Mouse (Mus musculus): ENCODE measurements at regions not wholly inside any gene's neighbourhood (a gene's known extent, or its start where the extent isn't known, plus 50 kb on each side); places are given as distances from the start of the nearest gene placed in this dataset.
"Not testable (repeated sequence)": the region's sequence is repeated elsewhere in the genome, so short reads cannot be mapped to it uniquely, and the experiment has no call there.

DNA sequence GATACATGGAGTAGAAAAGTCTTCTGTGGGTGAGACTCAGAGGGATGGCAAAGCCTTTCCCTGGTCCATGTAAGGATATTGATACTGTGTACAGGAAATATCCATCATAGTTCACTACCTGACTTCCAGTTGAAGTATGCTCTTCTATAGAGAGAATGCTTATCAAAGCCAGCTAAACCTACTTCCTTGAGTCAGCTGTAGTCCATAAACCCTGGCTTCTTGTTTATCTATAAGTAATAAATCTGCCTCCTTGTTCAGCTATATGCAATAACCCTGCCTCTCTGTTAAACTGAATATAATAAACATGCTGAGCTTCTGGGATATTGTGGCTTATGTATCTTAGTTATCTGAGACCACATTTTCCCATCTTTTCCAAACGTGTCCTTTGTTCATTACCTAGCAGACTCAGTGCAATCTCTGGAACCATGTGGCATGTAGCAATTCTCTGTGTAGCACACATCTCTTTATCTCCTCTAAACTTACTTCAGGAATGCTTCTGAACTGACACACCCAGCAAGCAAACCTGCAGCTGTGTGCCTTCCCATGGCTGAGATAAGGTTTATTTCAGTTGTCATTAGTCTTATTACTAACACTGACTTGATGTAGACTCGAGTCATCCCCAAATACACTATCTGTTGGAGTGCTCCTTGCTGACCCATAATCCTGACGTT is 694.9 kb upstream of the Map3k7 start:
- no peak for DNase-seq

DNA sequence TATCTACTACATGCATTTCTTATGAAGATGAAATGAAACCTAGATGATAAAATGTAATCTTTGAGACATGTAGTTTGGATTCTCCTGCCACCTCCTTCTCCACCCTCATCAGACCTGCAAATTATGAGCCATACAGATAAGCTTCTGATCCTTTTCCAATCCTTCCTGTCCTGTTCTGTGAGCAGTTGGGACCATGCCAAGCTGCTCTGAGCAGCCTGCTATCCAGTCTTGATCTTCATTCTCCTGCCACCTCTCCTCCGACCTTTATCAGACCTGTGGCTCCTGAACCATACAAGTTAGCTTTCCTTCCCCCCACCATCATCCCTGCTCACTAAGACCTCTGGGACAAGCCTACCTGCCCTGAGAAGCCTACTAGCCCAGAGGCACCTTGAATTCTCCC is 689.8 kb upstream of the Map3k7 start:
- DNase-seq = no peak

DNA sequence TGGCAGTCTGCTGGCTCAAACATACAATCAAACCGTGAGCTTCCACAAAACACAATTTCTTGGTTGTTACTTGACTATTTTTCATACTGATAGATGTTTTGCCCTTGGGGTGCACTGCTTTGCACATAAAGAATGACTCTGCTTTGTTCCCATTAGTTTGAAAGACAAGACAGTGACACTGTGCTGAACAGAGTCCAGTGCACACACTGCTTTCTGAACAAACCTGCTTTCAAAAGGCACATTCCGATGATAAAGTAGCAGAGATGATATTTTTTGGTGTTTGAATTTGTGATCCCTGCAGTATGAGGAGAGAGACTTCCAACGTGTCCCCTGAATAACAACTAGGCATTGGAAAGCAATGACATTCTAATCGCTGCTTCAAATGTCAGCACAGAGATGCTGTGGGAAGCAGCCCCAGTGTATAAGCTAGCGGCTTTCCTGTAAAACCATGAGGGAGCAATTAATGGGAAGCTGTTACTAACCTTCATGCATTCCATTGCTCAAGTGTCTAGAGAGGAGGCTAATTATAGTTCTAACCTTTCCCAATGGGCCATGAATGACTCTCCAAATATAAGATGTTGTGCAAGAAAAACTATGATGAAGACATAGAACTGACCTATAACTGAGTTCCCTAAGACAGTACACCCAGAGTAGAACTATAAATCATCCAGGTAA is 673.5 kb upstream of the Map3k7 start:
- DNase-seq = no peak

DNA sequence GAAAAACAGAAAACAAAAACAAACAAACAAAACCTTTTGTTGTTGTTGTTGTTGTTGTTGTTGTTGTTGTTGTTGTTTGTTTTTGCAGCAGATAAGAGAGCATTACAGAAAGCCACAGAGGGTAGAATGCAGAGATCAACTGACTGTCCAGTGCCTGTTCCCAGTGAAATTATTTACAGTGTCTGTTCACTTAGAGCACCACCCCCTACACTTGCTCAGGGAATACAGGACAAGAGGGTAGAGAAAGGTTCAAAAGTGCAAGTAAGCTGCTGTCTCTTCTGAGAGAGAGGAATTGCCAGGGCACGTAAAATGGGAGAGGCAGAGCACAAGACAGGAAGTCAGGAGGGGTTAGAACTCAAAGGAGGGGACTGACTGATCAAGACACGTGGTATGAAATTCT is 670.1 kb upstream of the Map3k7 start:
- DNase-seq = no peak

DNA sequence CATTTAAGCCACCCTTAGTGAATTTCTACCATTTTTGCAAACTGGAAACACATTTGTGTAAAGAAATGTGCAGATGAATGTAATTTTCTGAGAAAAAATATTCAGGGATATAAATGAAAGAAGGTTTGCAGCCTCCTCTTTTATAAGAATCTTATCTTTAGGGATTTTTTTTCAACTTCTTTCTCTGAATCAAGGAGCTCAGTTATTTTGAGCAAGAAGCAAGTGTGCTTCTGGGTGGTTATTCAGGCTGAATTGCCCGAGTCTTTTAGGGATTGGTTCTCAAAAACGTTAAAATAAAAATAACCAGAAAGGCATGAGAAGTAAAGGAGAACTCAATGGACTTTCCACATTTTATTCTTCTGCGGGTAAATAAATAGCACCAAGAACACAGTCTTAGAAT is 666.0 kb upstream of the Map3k7 start:
- DNase-seq = no peak

DNA sequence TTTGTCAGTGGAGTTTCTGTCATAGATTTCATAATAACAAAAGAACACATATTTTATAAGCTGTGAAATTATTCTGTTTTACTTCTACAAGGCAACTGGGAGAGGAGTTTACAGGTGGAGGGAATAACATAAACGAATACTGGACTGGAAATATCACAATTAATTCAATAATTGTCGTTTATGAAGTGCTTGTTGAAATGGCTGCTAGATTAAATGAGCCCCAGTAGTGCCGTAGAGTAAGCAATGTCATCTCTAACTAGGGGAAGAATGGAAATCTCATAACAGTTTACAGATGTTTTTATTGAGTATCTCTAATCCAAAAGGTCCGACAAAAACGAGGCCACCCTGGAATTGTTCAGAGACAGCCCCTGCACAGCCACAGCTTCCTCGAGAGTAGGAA is 644.6 kb upstream of the Map3k7 start:
- DNase-seq = no peak

DNA sequence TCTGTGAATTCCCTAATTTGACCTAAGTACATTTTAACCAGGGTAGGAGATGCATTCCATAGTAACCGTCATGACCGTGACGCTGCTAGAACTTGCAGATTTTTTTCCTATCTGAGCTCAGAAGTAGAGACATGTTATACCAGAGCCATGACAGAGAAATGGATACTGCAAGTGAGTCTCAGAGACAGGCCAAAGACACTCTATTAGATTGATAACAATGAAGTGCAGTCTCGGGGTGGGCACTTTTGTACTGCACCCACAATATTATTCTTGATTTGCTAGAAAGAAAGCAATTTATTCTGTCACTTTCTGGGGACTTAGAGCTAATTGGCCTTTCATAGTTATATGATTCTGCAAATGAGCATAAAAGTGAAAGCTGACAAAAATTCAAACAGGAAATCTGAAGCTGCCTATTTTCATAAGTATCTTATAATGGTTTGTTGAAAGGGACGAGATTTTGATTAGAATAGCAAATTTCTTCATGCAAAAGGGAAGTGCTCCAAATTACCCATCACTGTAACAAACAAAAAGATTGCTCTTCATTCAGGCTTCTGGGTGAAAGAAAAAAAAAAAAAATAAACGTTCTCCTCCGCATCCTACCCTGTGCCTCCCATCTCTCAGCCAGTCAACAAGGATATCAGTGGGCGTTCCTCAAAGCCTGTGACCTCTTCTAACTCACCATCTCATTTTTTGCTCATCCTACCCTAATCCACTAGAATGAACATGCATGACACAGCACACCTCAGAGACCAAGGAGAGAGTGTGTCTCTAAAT is 643.0 kb upstream of the Map3k7 start:
- DNase-seq = no peak

DNA sequence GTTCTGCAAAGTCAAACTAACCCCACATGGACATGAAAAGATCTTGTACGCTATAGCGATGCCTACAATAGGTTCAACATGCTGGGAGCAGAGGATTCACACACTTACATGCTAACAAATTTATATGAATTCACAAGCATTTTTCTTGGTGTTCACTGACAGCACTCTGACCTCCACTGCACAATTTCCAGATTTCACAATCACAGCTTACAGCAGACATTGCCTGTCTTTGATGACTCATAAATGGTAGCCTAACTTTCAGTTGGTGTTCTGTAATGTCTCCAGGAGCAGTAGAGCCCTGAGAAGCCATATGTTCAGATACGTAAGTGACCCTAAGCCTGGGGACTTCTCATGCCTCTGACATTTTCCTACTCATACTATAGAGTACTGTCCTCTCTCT is 640.1 kb upstream of the Map3k7 start:
- DNase-seq = no peak

DNA sequence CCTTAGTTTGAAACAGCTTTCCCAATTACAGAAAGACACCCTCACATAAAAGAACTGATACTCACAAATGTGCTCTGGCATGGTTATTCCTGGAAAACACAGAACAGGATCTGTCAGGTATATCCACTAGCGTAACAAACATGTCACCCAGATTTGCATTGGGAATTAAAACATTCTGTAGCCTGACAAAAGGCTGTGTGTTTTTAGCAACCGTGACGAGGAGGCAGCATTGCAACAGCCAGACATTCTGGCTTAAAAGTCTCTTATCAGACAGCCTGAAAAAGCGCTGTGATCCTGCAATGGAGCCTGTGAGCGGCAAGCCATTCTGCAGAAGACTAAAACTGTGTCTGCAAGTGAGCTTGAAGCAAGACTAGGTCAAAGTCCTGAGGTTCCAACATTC is 635.1 kb upstream of the Map3k7 start:
- no peak for DNase-seq

DNA sequence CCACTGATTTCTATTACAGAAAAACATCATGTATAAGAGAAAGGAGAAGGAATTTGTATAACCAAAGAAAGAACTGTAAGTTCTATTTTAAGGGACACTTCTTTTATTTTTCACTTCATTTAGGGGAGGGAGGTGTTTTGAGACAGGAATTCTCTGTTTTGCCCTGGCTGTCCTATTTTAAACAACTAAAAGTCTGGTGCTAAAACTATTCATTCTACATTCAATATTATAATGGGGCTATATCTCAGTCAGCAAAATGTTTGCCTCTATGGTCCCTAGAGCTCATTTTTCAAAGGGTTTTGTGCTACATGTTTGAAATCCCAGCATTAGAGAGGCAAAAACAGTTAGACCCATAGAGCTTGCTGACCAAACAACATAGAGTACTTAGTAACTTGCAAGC is 632.8 kb upstream of the Map3k7 start:
- DNase-seq = no peak

DNA sequence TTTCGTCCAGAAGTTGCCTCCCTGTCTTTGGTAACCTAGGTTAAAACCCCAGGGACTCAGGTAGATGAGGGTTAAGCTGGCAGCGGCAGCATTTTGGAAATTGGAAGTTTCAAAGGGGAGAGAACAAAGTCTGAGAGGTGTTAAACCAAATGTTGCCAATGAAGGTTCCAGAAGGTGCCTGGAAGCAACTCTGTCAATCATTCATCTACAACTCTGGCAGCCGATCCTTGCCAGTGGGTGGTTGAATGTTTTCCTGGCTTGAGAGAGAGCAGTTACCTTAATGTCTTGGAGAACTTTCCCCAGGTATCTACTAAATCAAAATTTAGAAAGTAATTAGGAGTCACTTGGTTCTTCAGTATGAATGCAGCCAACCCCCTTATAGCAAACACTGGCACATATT is 628.2 kb upstream of the Map3k7 start:
- no peak for DNase-seq

DNA sequence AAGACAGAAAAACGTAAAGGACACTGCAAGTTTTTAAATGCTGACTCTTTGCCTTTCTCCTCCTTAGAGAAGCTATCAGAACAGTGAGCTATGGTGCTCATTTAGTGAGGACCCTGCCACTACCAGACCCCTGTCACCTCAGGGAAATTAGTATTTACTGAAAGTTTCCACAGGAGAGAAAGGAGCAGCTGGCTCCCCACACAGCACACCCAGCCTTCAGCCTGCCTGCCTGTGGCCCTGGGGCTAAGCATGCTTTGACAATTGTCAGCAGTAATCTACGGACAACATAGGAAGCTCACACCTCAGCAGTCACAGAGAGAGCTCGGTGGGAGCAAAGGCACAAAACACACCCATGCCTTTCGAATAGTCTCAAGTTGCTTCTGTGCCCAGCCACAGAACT is 625.9 kb upstream of the Map3k7 start:
- no peak for DNase-seq

DNA sequence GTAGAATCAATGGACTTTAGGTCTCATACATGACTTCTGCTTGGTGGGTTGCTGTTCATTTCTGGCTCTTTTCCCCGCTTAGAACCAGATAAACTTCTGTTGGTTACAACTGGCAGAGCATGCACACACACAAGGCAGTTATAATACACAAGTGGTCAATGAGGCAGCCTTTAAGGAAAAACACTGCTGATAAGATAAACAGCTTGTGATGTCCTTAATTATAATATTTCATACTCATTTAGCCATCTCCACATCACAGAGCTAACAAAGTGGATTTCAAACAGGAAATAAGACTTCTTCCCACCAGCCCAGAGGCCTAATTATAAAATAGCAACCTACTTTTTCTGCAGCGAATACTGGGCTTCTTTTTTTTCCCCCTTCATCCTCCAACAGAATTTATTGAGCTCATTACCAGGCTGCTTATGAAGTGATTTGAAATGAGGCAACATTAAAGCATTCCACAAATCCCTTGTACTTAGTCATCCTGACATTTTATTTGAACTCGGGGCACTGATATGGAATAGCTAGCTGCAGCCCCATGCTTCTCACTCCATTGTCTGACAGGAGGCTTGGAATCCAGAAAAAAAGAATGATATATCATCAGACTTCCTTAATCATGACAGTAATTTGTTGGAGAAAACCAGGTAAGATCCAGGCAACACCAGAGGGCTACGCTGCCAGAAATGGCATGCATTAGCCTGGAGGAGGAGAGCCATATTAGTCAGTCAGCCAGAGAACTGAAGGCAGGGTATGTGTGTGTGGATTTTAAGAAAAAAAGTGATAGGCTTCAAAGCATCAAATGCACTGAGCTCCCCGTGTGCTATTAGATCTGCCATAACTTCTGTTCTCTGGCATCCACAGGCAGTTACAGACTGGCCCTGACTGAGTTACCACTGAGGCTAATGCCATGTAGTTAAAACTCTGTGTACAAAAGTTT is 620.3 kb upstream of the Map3k7 start:
- DNase-seq = no peak

DNA sequence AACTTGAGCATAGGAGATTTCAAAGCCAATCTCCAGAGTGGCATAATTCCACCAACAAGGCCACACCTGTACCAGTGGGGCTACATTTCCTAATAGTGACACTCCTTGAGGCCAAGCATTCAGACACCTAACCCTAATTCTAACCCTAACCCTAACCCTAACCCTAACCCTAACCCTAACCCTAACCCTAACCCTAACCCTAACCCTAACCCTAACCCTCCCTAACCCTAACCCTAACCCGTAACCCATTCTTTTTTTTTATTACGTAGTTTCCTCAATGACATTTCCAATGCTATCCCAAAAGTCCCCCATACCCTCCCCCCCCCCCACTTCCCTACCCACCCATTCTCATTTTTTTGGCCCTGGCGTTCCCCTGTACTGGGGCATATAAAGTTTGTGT is 609.9 kb upstream of the Map3k7 start:
- DNase-seq = not testable (repeated sequence)

DNA sequence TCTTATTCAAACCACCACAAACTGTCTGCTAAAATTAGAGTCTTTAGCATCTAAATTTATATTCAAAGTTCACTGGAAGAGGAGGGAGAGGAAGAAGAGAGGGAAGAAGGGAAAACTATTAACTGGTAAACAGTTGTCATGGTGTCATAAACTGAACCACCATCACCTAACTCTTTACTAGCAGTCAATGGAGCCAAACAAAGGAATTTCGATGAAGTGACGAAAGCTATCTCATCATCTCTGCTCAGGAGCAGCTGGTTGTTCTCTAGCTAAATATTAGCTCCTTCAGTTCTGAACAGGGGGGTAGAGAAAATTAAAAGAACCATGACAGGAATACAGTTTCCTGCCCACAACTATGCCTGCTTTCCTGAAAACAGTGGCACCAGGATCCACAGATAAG is 608.9 kb upstream of the Map3k7 start:
- no peak for DNase-seq

DNA sequence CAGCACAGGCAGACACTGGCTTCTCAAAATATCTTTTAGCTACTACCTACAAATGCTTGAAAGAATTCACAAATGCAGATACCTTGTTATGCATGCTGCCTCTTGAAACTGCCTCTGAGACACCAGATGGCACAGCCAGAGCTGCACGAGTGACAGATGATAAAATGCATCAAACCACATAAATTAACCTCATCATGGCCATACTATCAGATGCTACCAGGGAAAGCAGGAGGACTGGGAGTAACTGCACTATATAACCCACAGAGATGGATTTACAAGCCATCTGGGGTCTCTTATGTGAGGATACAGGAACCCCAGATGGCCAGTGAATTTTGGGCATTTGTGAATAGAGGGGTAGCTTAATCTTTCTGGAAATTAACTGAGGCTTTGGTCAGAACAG is 597.7 kb upstream of the Map3k7 start:
- DNase-seq = no peak

DNA sequence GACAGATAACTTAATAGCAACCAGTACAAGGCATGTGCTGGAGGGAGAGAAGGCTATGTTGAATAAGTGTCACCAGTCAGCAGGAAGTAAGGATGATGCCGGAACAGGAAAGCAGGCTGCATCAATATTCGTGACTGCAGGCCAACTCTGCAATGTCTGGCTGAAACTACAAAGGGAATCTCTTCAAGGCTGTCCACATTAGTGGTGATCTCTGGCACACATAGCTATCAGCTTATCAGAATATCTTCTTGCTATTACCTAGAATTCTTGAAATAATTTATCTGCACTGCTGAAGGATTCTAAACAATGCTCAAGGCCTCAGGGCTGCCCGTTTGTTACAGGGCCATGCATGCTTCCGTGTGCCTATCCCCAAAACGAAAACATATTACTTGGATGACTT is 596.9 kb upstream of the Map3k7 start:
- no peak for DNase-seq

DNA sequence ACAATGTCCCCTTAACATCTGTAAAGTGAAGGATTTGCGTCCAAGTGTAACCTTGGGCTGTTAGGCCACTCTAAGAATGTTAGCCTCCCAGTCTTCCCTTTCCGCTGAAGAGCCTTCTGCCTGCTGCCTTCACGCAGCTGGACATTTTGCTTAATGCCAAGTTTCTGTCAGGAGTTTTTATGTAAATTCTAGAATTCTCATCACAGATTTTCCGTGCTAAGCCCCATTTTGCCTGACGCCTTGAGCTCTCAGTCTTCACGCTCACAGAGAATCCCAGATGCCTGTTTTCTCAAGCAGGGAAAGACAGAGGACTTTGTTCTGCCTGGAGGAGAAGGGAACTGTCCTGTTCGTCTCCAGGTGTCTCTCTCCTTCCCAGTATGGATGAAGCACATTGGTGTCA is 593.8 kb upstream of the Map3k7 start:
- DNase-seq = no peak

DNA sequence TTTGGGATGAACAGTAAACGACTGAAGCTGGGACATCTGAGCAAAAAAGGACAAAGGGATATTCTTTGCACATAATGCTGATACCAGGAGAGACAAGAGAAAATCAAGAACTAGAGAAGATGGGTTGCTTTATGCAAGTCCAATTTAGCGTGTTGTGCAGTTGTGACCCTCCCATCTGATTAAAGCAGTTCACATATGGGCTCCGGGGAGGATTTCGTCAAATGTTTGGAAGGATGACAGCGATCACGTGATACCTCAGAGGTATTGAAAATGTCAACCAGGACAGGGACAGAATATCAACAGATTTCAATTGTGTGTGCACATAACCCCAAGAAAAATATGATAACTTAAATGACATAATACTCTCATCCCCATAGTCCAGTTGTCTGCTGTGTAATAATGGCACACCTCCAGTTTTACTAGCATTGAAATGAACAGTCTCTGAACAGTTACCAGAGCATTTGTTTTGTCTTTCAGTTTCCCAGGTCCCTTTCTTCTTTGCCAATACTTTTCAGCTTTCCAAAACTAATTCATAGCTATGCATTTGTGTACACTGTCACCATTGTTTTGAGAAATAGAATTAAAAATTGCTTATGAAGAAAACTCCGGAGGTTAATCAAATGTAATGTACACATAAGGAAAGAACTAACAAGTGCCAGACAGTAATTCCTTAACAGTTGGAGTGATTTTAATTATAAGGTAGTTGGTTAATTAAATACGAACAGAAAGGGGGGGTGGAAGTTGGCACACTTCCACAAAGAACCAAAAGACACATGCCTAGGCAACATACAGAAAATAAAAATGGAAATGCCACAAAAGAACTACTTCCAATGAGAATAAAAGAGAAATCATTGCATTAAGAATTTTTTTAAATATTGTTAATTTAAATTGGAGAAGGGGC is 582.6 kb upstream of the Map3k7 start:
- no peak for DNase-seq

DNA sequence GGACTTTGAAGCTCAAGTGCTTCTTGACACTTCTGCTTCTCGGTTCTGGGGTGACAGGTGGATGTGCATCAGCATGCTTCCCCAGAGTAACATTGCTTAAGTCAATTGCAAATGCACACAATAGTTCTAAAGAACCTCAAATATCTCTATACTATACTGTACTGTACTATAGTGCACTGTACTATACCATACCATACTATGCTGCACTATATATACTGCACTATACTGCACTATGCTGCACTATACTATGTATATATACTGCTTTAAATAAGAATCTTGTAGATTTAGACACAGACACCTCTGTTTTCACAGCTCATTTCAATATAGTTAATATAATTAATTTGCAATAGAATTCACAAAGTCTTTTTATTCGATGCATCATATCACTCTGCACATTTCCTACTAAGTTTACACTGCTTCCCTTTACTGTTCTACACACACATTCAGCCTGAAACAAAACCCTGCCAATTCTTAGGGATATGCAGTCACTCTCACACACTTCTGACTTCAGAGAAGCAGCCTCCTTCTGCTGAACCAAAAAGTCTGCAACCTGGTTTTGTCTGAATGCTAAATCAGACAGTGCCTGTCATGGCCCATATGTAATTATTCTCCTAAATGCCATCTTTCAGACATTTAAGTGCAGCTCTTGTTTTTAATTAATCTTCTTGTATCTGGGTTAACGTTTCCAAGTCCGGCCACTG is 570.8 kb upstream of the Map3k7 start:
- no peak for DNase-seq

DNA sequence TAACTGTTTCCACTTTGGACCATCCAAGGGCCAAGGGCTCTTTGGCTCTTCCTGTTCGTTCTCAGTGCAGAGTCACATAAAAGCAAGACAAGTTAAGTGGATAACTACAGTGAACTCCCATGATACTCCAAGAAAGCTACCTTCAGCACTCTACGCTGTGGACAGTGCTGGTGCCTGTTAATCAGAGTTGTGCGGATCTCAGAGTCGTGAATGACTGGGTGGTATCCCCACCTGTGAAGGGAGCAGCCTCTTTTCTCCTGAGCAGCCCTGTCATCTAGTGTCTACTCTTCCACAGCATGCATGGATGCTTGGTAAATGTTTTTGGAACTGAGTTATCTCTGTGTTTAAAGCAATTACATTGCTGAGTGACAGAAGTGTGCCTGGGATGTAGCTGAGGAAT is 568.4 kb upstream of the Map3k7 start:
- DNase-seq = no peak
